Mouse (Mus musculus): ENCODE results near the gene Zdhhc14. TPM values are rescaled to one million over a fixed set of nuclear protein-coding genes. Genes with fewer than 3 reads are reported as not detected.

Gene Zdhhc14
- total and polyA plus RNA-seq, 3 experiments, result 0.34 to 1.3 (median 0.35) TPM

DNA sequence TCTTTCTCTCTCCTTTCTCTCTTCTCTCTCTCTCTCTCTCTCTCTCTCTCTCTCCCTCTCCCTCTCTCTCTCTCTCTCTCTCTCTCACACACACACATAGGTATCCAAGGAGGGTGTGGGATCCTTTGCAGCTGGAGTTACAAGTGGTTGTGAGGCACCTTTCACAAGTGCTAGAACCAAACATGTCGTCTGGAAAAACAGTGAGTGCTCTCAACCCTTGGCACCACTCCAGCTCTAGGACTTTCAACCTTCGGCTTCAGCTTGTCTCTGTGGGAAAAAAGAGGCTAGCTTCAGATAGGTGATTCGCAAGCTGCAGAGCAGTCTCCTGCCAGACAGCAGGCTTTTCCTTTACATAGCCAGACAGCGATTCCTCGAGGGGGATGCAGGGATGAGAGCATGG is 48.6 kb upstream of the Zdhhc14 start:
- Histone ChIP-seq H3K79me2 (replicated peaks; ENCODE audit: control insufficient read depth, extremely low read depth, insufficient read depth, poor library complexity, severe bottlenecking) (0 out of 2 replicates have a peak, but pooled peaks cover 5% of the 10 kb centered on the region), H3K9me3 (replicated peaks; ENCODE audit: low read length) (peaks cover 3% of the 10 kb centered on the region), H3K27ac (ENCODE audit: insufficient read depth, low read depth) (no peak overlapping the region), H3K4me2 (ENCODE audit: insufficient read depth, low read depth, poor library complexity, severe bottlenecking) (no peak overlapping the region), H3K36me3 (replicated peaks in 1 of 2; ENCODE audit: control insufficient read depth in 1 of 2, insufficient read depth in 1 of 2, low read length in 1 of 2) (peaks cover 0 to under 1% of the 10 kb centered on the region in 2 experiments), H3K4me1 (ENCODE audit: control insufficient read depth in 1 of 2, insufficient read depth in 2 of 2) (peaks cover 2 to 18% of the 10 kb centered on the region in 2 experiments; a peak in 3 of 4 replicates), H3K27me3 (replicated peaks) (peaks cover 11% of the 10 kb centered on the region), H3K4me3 (replicated peaks in 1 of 3; ENCODE audit: low read depth in 2 of 3, low read length in 2 of 3, poor library complexity in 1 of 3) (no peak overlapping the region), H3K9ac (ENCODE audit: insufficient read depth, low read depth) (no peak overlapping the region)
- no peak for DNase-seq (ENCODE audit: extremely low read depth)
- dilution Hi-C loops (cut with MboI; ENCODE audit: extremely low pct_ligation_motif_present, extremely low pct_unique_long_range_greater_than_20kb, low sequenced_read_pairs) (no loop called here), in situ Hi-C loops (cut with MboI; ENCODE audit: low pct_ligation_motif_present, low pct_unique_long_range_greater_than_20kb, low sequenced_read_pairs) (loop anchor here (25.0 kb wide), 2 partner anchors 469 to 569 kb away; no protein-coding TSS in a partner anchor)
- no peak for TF ChIP-seq MXI1 (IDR thresholded peaks at IDR 0.05; ENCODE audit: low read depth, low read length)
- TF ChIP-seq KAT2A (IDR thresholded peaks at IDR 0.05; ENCODE audit: insufficient replicate concordance, low read length), result no peak
- TF ChIP-seq ZNF384 (IDR thresholded peaks at IDR 0.05; ENCODE audit: low read depth, low read length), result no peak
- no peak for TF ChIP-seq HCFC1 (IDR thresholded peaks at IDR 0.05; ENCODE audit: low read depth, low read length)
- no peak for TF ChIP-seq UBTF (IDR thresholded peaks at IDR 0.05; ENCODE audit: low read depth, low read length)
- TF ChIP-seq IRF4 (IDR thresholded peaks at IDR 0.05; ENCODE audit: low read depth, low read length), result no peak

DNA sequence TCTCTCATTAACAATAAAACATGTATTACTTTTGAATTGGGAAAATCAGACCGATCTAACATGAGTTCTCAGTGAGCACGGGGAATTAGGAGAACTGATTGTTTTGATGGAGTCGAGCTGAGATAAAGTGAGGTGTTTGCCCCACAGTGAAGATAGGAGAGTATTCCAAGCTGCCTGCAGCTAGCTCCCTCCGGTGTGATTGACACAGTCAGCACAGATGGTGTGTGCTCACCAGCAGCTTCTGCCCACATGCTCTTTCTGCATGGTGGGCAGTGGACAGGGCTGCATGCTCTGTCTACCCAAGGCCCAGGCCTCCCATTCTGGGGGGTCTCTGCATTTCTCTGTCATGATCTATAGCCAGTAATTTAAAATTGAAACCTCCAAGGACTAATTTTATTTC is 38.7 kb upstream of the Zdhhc14 start:
- H3K27me3 ChIP-seq (replicated peaks), result peaks cover 11% of the 10 kb centered on the region
- H3K9me3 ChIP-seq (replicated peaks; ENCODE audit: low read length), result no peaks in the 10 kb centered on the region
- H3K4me2 ChIP-seq (ENCODE audit: insufficient read depth, low read depth, poor library complexity, severe bottlenecking), result no peak overlapping the region
- dilution Hi-C loops (cut with MboI; ENCODE audit: extremely low pct_ligation_motif_present, extremely low pct_unique_long_range_greater_than_20kb, low sequenced_read_pairs) (no loop called here), in situ Hi-C loops (cut with MboI; ENCODE audit: low pct_ligation_motif_present, low pct_unique_long_range_greater_than_20kb, low sequenced_read_pairs) (no loop called here)
- TF ChIP-seq MAFK (IDR thresholded peaks at IDR 0.05; ENCODE audit: insufficient replicate concordance, low read length) (no peak), PAX5 (IDR thresholded peaks at IDR 0.05; ENCODE audit: low read length) (no peak), POLR2A (IDR thresholded peaks at IDR 0.05; ENCODE audit: low read depth, low read length) (no peak), NELFE (IDR thresholded peaks at IDR 0.05; ENCODE audit: low read depth, low read length) (no peak), ZC3H11A (IDR thresholded peaks at IDR 0.05; ENCODE audit: low read depth, low read length) (no peak), BHLHE40 (IDR thresholded peaks at IDR 0.05; ENCODE audit: low read depth, low read length) (no peak), TBP (conservative IDR thresholded peaks at IDR 0.05; ENCODE audit: low read depth, low read length) (no peak), CHD2 (IDR thresholded peaks at IDR 0.05; ENCODE audit: low read length) (no peak), TCF12 (IDR thresholded peaks at IDR 0.05; ENCODE audit: low read depth, low read length) (no peak), CTCF (conservative IDR thresholded peaks at IDR 0.05 in 1 of 2, IDR thresholded peaks at IDR 0.05 in 1 of 2; ENCODE audit: low read depth in 2 of 2, low read length in 2 of 2) (no peak), RAD21 (IDR thresholded peaks at IDR 0.05; ENCODE audit: low read depth, low read length) (no peak), MYC (IDR thresholded peaks at IDR 0.05; ENCODE audit: low read depth, low read length) (no peak), JUND (conservative IDR thresholded peaks at IDR 0.05; ENCODE audit: low read depth, low read length) (no peak), MXI1 (IDR thresholded peaks at IDR 0.05; ENCODE audit: low read depth, low read length) (no peak), ZNF384 (IDR thresholded peaks at IDR 0.05; ENCODE audit: low read depth, low read length) (no peak)
- H3K9ac ChIP-seq (ENCODE audit: insufficient read depth, low read depth), result no peak overlapping the region
- H3K79me2 ChIP-seq (replicated peaks; ENCODE audit: control insufficient read depth, extremely low read depth, insufficient read depth, poor library complexity, severe bottlenecking), result no peaks in the 10 kb centered on the region
- H3K27ac ChIP-seq (ENCODE audit: insufficient read depth, low read depth), result no peak overlapping the region
- H3K4me3 ChIP-seq (replicated peaks in 1 of 3; ENCODE audit: low read depth in 2 of 3, low read length in 2 of 3, poor library complexity in 1 of 3), result no peak overlapping the region
- DNase-seq (ENCODE audit: extremely low read depth), result no peak
- no peaks in the 10 kb centered on the region for H3K36me3 ChIP-seq (replicated peaks in 1 of 2; ENCODE audit: control insufficient read depth in 1 of 2, insufficient read depth in 1 of 2, low read length in 1 of 2)
- H3K4me1 ChIP-seq (ENCODE audit: control insufficient read depth in 1 of 2, insufficient read depth in 2 of 2), result peaks cover 3 to 11% of the 10 kb centered on the region in 2 experiments

All from CH12.LX (cell line).